Mouse (Mus musculus) neural tube, embryonic 12.5 days (tissue): ENCODE data around the gene Vpreb3. TPM values are rescaled to one million over a fixed set of nuclear protein-coding genes. Genes with fewer than 3 reads are reported as not detected.
A peak's percentile ranks its signal among the peaks of the same experiment; 100 is the strongest.

Experiments
- ATAC-seq: fragments of 200-750 bp; cut with Nextera tagmentation; 2 replicates; pipeline ENCODE4 v1.8.0; 2017; ENCODE audit warnings: low read depth, mild to moderate bottlenecking, moderate TSS enrichment, moderate library complexity; ENCODE audit not compliant: low FRiP score
- H3K27ac ChIP-seq: fragments of 300-500 bp; sonication (generic); 2 replicates; pipeline ENCODE4 v1.5.1; 2016
- H3K27me3 ChIP-seq: fragments of 300-500 bp; sonication (generic); replicated peaks from 2 replicates; pipeline ENCODE4 v1.6.1; 2016; ENCODE audit warnings: mild to moderate bottlenecking
- H3K36me3 ChIP-seq: fragments of 300-500 bp; sonication (generic); 2 replicates; pipeline ENCODE4 v1.6.1; 2016; ENCODE audit warnings: mild to moderate bottlenecking
- H3K4me1 ChIP-seq: fragments of 300-500 bp; sonication (generic); 2 replicates; pipeline ENCODE4 v1.6.1; 2016
- H3K4me2 ChIP-seq: fragments of 300-500 bp; sonication (generic); replicated peaks from 2 replicates; pipeline ENCODE4 v1.6.1; 2016; ENCODE audit warnings: mild to moderate bottlenecking
- H3K4me3 ChIP-seq: fragments of 300-500 bp; sonication (generic); 2 replicates; pipeline ENCODE4 v1.5.1; 2016
- H3K9ac ChIP-seq: fragments of 300-500 bp; sonication (generic); 2 replicates; pipeline ENCODE4 v1.6.1; 2016; ENCODE audit warnings: mild to moderate bottlenecking
- H3K9me3 ChIP-seq: fragments of 300-500 bp; sonication (generic); 2 replicates; pipeline ENCODE4 v1.6.1; 2016; ENCODE audit warnings: mild to moderate bottlenecking
- WGBS: fragments of 180-500 bp; shearing (Covaris S2); methylation state at CpG from one replicate; pipeline ENCODE4 v1.1.7; 2016; 5-methylcytosine and 5-hydroxymethylcytosine counted together
- polyA plus RNA-seq: library from polyadenylated mRNA; unstranded; fragments of >200 nt; fragmentation: Nextera tagmentation; extraction: Ambion mirVana; gene quantifications from 2 replicates; pipeline ENCODE4 v1.2.1, GENCODE M21; 2016

Gene Vpreb3
- polyA plus RNA-seq, 1 experiment from 2014 or later = 0.44 TPM

GRCm38 (mm10) chr10:75949053-75950045 lies 6.5 kb downstream of the Vpreb3 start:
- Histone ChIP-seq H3K4me2 (no peak overlapping the region), H3K36me3 (no peaks in the 10 kb centered on the region), H3K27ac (no peak overlapping the region), H3K9me3 (no peaks in the 10 kb centered on the region), H3K27me3 (peaks cover 8% of the 10 kb centered on the region; the same call in 1 of the 2 replicates), H3K4me1 (peaks cover 10% of the 10 kb centered on the region), H3K4me3 (no peak overlapping the region), H3K9ac (no peak overlapping the region)
- whole genome bisulfite sequencing = 81% methylated on average over 22 of the region's 22 CpGs
- ATAC-seq = no peak

GRCm38 (mm10) chr10:75950791-75951210 lies 7.9 kb downstream of the Vpreb3 start:
- H3K9ac ChIP-seq = peak overlapping the region; percentile 42; the same call in 1 of the 2 replicates
- peak overlapping the region; percentile 39 for H3K4me3 ChIP-seq
- 3% methylated on average over 23 of the region's 23 CpGs for WGBS
- no peaks in the 10 kb centered on the region for H3K9me3 ChIP-seq
- H3K4me1 ChIP-seq = peaks cover 13% of the 10 kb centered on the region
- H3K4me2 ChIP-seq = peak overlapping the region; percentile 78
- peak; percentile 73 for ATAC-seq
- H3K27ac ChIP-seq = no peak overlapping the region
- H3K27me3 ChIP-seq = peaks cover 8% of the 10 kb centered on the region; the same call in 1 of the 2 replicates
- H3K36me3 ChIP-seq = no peaks in the 10 kb centered on the region

GRCm38 (mm10) chr10:75951424-75952050 lies 8.7 kb downstream of the Vpreb3 start:
- H3K9ac ChIP-seq = 0 out of 2 replicates have a peak overlapping the region, but pooled peaks have one; percentile 42
- WGBS = 5% methylated on average over 13 of the region's 13 CpGs

GRCm38 (mm10) chr10:75954381-75954811 lies 11.5 kb downstream of the Vpreb3 start, which contains the start of gene Gm5134:
TSS of gene Gm5134 (plus strand) at chr10:75954514.
- Histone ChIP-seq H3K4me2 (peak within 1 kb of the TSS; percentile 45), H3K4me3 (no peak within 1 kb of the TSS), H3K4me1 (peaks cover 13% of the 10 kb centered on the region), H3K9me3 (no peaks in the 10 kb centered on the region), H3K27ac (no peak within 1 kb of the TSS), H3K36me3 (no peaks in the 10 kb centered on the region), H3K9ac (0 out of 2 replicates have a peak within 1 kb of the TSS, but pooled peaks have one; percentile 27), H3K27me3 (peaks cover 8% of the 10 kb centered on the region; the same call in 1 of the 2 replicates)
- no peak for ATAC-seq
- WGBS = 35% methylated on average over 20 of the region's 20 CpGs

More at GRCm38 (mm10) chr10:75951424-75952050, 8.7 kb downstream of the Vpreb3 start:
- Histone ChIP-seq H3K9me3 (no peaks in the 10 kb centered on the region), H3K4me2 (peak overlapping the region; percentile 78), H3K27ac (no peak overlapping the region), H3K36me3 (no peaks in the 10 kb centered on the region), H3K4me3 (peak overlapping the region; percentile 39), H3K27me3 (peaks cover 8% of the 10 kb centered on the region; the same call in 1 of the 2 replicates), H3K4me1 (peaks cover 13% of the 10 kb centered on the region)
- ATAC-seq = peak; percentile 9; the same call in 1 of the 2 replicates

DNA sequence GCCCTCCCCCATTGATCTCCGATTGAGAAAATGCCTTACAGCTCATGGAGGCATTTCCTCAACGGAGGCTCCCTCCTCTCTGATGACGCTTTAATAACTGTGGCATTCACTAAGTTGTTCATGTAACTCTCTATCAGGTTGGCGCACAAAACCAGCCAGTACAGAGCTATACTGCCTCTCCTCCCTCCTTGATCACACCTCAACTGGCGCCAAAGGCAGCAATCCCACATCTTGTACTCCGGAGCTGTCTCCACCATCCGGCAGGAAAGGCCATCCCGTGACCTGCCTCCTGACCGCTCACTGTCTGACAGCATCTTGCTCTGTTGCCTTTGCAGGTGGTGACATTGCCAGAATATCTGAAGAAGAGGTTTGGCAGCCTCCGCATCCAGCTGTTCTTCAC lies 31.0 kb downstream of the Vpreb3 start:
- no peaks in the 10 kb centered on the region for H3K9me3 ChIP-seq
- H3K9ac ChIP-seq = no peak overlapping the region
- H3K4me3 ChIP-seq = no peak overlapping the region
- no peaks in the 10 kb centered on the region for H3K27me3 ChIP-seq
- no peak overlapping the region for H3K27ac ChIP-seq
- no peak overlapping the region for H3K4me2 ChIP-seq
- no peak for ATAC-seq
- 93% methylated on average over 10 of the region's 10 CpGs for WGBS
- no peaks in the 10 kb centered on the region for H3K36me3 ChIP-seq
- peaks cover 7% of the 10 kb centered on the region; the same call in 1 of the 2 replicates for H3K4me1 ChIP-seq

- no peaks in the 10 kb centered on the region for H3K27me3 ChIP-seq
- 82% methylated on average over 5 of the region's 5 CpGs for WGBS
- no peak overlapping the region for H3K4me2 ChIP-seq
- H3K9me3 ChIP-seq = no peaks in the 10 kb centered on the region
- peaks cover 7% of the 10 kb centered on the region; the same call in 1 of the 2 replicates for H3K4me1 ChIP-seq
- H3K4me3 ChIP-seq = no peak overlapping the region
- ATAC-seq = no peak
- H3K36me3 ChIP-seq = no peaks in the 10 kb centered on the region
- H3K27ac ChIP-seq = no peak overlapping the region
- H3K9ac ChIP-seq = no peak overlapping the region
Observed at GRCm38 (mm10) chr10:75975216-75975615, 32.4 kb downstream of the Vpreb3 start.

DNA sequence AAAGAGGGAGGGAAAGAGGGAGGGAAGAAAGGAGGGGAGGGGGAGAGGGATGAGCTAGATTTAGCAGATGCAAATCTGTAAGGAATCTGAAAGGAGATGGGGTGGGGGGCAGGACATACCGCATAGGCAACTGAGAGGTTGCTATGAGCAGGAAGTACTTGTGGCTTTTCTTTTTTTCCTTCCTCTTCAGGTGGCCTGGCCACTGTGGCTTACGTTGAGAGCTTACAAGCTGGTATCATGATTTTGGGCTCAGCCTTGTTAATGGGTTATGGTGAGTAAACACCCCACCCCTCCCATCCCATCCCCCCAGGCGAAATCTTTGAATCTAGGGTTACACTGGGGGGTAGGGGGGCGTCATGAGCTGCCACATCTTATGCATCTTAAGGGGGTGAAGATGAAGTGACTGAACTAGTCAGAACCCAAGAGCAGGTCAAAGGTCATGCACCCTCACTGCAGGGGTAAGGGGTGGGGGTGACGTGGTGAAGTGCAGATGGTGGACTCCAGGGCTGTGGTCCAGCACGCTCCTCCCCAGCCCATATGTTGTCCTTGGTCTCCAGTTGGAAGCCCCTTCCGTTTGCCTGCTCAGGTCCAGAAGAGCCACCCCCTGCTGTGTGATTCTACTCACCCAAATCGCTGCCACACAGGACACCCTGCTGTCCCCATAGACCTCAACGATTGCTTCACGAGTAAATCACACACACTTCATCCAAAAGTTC lies 35.4 kb downstream of the Vpreb3 start:
- Histone ChIP-seq H3K9ac (no peak overlapping the region), H3K4me2 (no peak overlapping the region), H3K27ac (no peak overlapping the region), H3K9me3 (no peaks in the 10 kb centered on the region), H3K4me3 (no peak overlapping the region), H3K36me3 (no peaks in the 10 kb centered on the region), H3K4me1 (peaks cover 7% of the 10 kb centered on the region; the same call in 1 of the 2 replicates), H3K27me3 (no peaks in the 10 kb centered on the region)
- 43% methylated on average over 10 of the region's 10 CpGs for WGBS
- 0 out of 2 replicates have a peak, but pooled peaks have one; percentile 9 for ATAC-seq

DNA sequence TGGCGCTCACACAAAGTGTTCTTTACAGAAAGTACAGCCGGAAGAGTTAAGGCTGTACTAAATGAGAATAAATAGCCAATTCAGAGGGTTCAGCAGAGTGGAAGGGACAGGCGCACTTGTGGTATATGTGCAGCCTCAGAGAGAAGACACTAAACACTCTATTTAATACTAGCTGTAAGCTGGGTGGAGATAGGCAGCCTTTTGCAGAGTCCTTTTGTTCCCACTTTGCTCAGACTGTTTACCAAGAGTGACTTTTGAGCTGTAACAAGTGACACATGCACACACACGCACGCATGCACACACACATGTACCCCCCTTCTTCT lies 35.9 kb downstream of the Vpreb3 start:
- no peak overlapping the region for H3K27ac ChIP-seq
- no peaks in the 10 kb centered on the region for H3K27me3 ChIP-seq
- no peak overlapping the region for H3K9ac ChIP-seq
- no peak overlapping the region for H3K4me3 ChIP-seq
- peaks cover 7% of the 10 kb centered on the region; the same call in 1 of the 2 replicates for H3K4me1 ChIP-seq
- ATAC-seq = no peak
- H3K4me2 ChIP-seq = no peak overlapping the region
- H3K9me3 ChIP-seq = no peaks in the 10 kb centered on the region
- no peaks in the 10 kb centered on the region for H3K36me3 ChIP-seq
- 61% methylated on average over 5 of the region's 5 CpGs for WGBS

DNA sequence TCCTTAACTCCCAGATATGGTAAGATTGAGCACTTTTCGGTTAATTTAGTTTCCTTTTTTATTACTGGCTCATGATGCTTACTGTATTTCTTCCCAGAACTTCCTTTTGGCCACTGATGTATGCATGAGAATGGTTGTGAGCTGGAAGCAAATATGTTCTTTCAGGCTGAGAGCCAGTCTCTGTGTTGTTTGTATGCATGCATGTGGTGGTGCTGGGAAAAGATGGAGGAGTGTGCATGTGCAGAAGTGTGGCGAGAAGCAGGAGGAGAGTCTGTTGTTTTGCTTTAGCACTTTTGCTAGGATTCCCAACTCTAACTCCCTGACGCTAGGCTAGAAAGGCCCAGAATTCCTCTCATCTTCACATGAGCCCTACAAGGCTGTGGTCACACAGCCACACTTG lies 36.6 kb downstream of the Vpreb3 start:
- Histone ChIP-seq H3K36me3 (no peaks in the 10 kb centered on the region), H3K27me3 (no peaks in the 10 kb centered on the region), H3K4me2 (no peak overlapping the region), H3K27ac (no peak overlapping the region), H3K4me3 (no peak overlapping the region), H3K4me1 (peaks cover 7% of the 10 kb centered on the region; the same call in 1 of the 2 replicates), H3K9me3 (no peaks in the 10 kb centered on the region), H3K9ac (no peak overlapping the region)
- ATAC-seq = no peak
- 88% methylated on average over 3 of the region's 3 CpGs for WGBS

DNA sequence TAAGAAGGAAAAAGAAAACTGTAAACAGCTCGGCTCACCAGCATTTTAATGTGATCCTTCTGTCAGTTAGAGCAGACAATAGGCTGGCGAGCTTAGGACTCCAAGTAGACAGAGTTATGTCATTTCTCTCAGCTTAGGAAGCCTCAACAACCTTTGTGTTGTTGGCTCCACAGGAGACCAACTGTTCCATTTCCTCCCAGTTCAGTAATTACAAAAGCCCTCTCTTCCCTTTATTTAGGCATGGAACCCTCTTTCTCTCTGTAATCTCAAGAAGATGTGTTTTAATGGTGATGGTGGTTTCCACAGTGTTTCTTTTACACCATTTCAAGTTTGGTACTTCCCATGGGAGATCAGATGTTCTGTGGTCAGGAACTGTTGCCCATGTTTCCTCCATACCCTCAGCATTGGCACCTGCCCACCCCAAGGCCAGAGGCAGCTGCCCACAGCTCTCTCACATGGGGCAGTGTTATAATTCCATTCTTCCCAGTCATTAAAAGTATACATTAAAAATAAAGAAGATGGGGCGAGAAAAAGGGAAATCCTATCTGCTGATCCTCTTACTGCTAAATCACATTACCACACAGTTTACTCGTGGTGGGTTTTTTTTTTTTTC lies 47.7 kb downstream of the Vpreb3 start:
- Histone ChIP-seq H3K4me3 (no peak overlapping the region), H3K36me3 (no peaks in the 10 kb centered on the region), H3K27ac (no peak overlapping the region), H3K9ac (no peak overlapping the region), H3K9me3 (no peaks in the 10 kb centered on the region), H3K4me2 (no peak overlapping the region), H3K27me3 (no peaks in the 10 kb centered on the region), H3K4me1 (no peaks in the 10 kb centered on the region)
- 80% methylated on average over 4 of the region's 4 CpGs for WGBS
- no peak for ATAC-seq

DNA sequence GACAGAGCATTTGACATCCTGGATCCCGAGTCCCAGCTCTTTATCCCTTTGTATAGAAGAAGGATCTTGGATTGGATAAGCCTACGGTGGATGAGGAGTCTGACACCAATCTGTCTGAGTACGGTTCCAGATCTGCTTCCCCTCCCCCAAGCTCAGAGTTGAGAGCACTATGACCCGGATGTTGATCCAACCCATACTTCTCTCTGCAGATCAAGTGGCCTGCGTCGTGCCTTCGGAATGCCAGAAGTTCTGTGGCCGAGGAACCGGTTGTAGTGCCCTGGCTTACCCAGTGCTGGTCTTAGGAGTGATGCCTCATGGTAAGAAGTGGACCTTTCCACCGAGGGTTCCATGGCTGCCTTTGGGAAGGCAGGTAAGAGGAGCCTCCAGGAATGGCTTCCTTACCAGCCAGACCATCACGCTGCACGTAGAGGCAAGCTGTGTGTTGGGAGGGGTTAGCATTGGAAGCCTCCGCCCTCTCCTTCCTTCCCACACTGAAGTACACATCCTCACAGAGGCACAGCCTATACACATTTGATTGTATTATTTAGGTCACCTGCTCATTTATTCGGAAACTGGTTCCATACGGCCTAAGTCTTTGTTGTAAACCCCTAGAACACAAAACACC lies 50.9 kb downstream of the Vpreb3 start:
- Histone ChIP-seq H3K27ac (no peak overlapping the region), H3K4me2 (no peak overlapping the region), H3K9me3 (no peaks in the 10 kb centered on the region), H3K36me3 (no peaks in the 10 kb centered on the region), H3K9ac (no peak overlapping the region), H3K4me1 (no peaks in the 10 kb centered on the region), H3K27me3 (no peaks in the 10 kb centered on the region), H3K4me3 (no peak overlapping the region)
- WGBS = 89% methylated on average over 15 of the region's 15 CpGs
- ATAC-seq = no peak
